Mouse (Mus musculus) cerebellum, postnatal 36 days (tissue): ENCODE measurements around the gene Sprn.
"Not testable (repeated sequence)": the region's sequence is repeated elsewhere in the genome, so short reads cannot be mapped to it uniquely, and the experiment has no call there.

ENCODE experiments used
- DNase-seq, 2 experiments: peaks; one replicate each; pipeline ENCODE4 v3.0.0; 2021 to 2022; ENCODE audit warnings: mixed read lengths in 2 of 2

The Sprn gene

GRCm38 (mm10) chr7:140141350-140141749 is 13.3 kb downstream of the Sprn start:
- peak; percentile 71 to 76 for DNase-seq

- DNase-seq: no peak
Measured at GRCm38 (mm10) chr7:140138021-140138310, 16.7 kb downstream of the Sprn start.

- peak; percentile 97 to 99 for DNase-seq
Measured at GRCm38 (mm10) chr7:140137135-140138020, 17.3 kb downstream of the Sprn start, which contains the start of gene Mtg1. Gene Mtg1, plus strand, starts transcription at chr7:140137564.

GRCm38 (mm10) chr7:140135106-140135770 is 19.4 kb downstream of the Sprn start:
- DNase-seq: no peak

- not testable (repeated sequence) for DNase-seq
Measured at GRCm38 (mm10) chr7:140134033-140134432, 20.6 kb downstream of the Sprn start.

GRCm38 (mm10) chr7:140132184-140132583 is 22.5 kb downstream of the Sprn start:
- not testable (repeated sequence) for DNase-seq

GRCm38 (mm10) chr7:140127911-140128310 is 26.8 kb downstream of the Sprn start:
- no peak for DNase-seq

- DNase-seq: no peak
Measured at GRCm38 (mm10) chr7:140126934-140127333, 27.7 kb downstream of the Sprn start.

- no peak for DNase-seq
Measured at GRCm38 (mm10) chr7:140126022-140126350, 28.7 kb downstream of the Sprn start.

GRCm38 (mm10) chr7:140125278-140126021 is 29.2 kb downstream of the Sprn start:
- DNase-seq: peak; percentile 87 to 93

- DNase-seq: no peak
Measured at GRCm38 (mm10) chr7:140124382-140124781, 30.3 kb downstream of the Sprn start.

GRCm38 (mm10) chr7:140122765-140123164 is 31.9 kb downstream of the Sprn start:
- DNase-seq: no peak

- DNase-seq: no peak
Measured at GRCm38 (mm10) chr7:140121338-140121910, 33.3 kb downstream of the Sprn start.

- DNase-seq: no peak
Measured at GRCm38 (mm10) chr7:140120484-140120883, 34.2 kb downstream of the Sprn start.

- peak; percentile 82 to 86 for DNase-seq
Measured at GRCm38 (mm10) chr7:140116329-140117054, 38.2 kb downstream of the Sprn start, which contains the start of gene Echs1. Gene Echs1, minus strand, starts transcription at chr7:140116476.

GRCm38 (mm10) chr7:140115583-140116328 is 38.9 kb downstream of the Sprn start, which contains the start of gene Paox:
Gene Paox, plus strand, starts transcription at chr7:140115799.
- DNase-seq: peak in 1 of 2 experiments; percentile 19

- no peak for DNase-seq
Measured at GRCm38 (mm10) chr7:140111943-140112342, 42.7 kb downstream of the Sprn start.

- DNase-seq: no peak
Measured at GRCm38 (mm10) chr7:140104009-140104408, 50.7 kb downstream of the Sprn start.

- peak; percentile 81 to 84 for DNase-seq
Measured at GRCm38 (mm10) chr7:140101993-140102860, 52.5 kb downstream of the Sprn start, which contains the start of gene Fuom. Gene Fuom, minus strand, starts transcription at chr7:140102441.

GRCm38 (mm10) chr7:140101498-140101897 is 53.2 kb downstream of the Sprn start:
- peak in 1 of 2 experiments; percentile 44 for DNase-seq
